Mouse (Mus musculus): ENCODE measurements at regions not wholly inside any gene's neighbourhood (a gene's known extent, or its start where the extent isn't known, plus 50 kb on each side); places are given as distances from the start of the nearest gene placed in this dataset.

DNA sequence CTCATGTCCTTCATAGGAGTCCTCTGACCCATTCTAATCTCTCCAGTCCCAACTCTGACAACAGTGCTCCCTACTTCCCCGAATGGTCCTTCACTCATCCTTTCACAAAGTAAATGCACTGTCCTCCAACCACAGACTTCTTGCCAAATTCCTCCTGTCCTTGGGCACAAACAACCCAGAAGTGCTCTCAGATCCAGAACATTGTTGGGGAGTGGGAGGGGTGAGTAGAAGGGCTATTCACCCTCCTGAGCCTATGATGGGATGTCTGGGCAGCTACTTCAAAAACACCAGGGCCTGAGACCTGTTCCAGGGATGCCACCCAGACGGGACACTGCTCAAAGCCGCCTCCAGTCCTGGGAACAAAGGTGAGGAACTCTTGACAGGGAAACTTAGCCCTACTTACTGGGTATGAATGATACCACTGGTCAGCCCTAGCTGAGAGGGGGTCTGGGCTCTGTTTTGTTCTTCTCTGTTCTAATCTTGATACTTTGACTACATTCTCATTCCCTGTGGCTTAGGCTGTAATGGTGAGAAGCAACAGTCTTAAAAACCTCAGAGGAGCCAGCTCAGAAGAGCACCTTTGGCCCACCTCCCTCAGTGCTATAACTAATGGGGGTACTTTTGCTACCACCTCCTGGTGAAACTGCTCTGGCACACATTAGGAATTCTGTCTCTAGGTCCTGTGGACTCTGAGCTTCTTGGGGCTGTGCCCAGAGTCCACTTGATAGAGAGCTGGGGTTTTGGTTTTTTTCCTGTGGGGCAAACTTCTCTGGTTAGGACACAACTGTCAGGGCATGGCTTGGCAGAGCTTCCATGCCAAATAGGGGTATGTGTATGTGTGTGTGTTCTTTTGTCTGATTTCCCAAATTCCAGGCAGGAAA, 143.2 kb downstream of the Zfp36l1 start:
- peak; percentile 48 to 73 for DNase-seq (ENCODE audit: inconsistent age in 2 of 2, low spot score in 1 of 2)

DNA sequence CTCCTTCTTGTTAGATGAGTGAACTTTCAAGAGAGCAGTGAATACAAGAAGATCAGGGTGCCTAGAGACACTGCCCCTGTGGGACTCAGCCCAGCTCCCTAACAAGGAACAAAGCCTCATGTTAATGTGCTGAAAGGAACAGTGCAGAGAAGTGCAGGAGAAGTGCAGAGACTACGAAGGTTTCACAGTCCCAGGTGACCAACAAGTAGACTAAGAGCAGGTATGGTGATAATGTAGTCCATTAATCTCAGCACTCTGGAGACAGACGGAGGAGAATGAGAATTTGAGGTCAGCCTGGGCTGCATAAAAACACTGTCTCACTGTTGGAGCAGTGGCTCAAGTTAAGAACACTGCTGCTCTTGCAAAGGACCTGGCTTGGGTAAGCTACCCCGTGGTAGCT, 144.1 kb downstream of the Zfp36l1 start:
- DNase-seq (ENCODE audit: inconsistent age in 2 of 2, low spot score in 1 of 2) = no peak

DNA sequence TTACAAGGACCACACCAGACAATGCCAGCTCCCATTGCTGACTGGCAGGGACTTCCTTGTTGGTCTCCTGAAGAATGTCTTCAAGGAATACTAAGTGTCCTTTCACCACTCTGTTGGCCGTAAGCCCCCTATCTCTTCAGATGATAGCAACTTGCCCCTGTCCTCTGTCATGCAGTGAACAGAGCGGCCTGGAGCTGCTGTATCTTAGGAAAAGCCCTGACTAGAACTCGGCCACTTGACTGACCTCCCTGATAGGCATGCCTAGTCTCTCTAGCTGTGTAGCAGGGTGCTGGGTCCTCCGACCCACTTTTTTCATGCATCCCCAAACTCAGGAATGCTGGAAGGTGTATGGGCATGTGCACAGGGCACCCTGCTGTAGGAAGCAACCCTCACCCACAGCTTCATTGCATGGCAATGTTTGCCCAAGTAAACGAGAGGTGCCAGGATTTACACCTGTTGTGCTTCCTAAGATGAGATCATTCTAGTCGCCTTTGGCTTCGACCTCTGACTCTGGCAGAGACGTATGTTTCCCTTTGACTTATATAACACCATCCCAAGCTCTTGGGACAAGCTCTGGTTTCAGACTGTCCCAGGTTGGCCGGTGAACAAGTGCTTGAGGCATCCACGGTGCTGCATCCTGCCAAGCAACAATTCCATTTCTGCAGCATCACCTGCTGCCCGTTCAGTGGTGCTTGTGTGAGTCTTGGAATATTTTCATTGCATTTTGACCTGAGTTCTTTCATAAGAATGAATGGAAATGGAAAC, 145.1 kb downstream of the Zfp36l1 start:
- DNase-seq (ENCODE audit: inconsistent age in 2 of 2, low spot score in 1 of 2) = no peak

DNA sequence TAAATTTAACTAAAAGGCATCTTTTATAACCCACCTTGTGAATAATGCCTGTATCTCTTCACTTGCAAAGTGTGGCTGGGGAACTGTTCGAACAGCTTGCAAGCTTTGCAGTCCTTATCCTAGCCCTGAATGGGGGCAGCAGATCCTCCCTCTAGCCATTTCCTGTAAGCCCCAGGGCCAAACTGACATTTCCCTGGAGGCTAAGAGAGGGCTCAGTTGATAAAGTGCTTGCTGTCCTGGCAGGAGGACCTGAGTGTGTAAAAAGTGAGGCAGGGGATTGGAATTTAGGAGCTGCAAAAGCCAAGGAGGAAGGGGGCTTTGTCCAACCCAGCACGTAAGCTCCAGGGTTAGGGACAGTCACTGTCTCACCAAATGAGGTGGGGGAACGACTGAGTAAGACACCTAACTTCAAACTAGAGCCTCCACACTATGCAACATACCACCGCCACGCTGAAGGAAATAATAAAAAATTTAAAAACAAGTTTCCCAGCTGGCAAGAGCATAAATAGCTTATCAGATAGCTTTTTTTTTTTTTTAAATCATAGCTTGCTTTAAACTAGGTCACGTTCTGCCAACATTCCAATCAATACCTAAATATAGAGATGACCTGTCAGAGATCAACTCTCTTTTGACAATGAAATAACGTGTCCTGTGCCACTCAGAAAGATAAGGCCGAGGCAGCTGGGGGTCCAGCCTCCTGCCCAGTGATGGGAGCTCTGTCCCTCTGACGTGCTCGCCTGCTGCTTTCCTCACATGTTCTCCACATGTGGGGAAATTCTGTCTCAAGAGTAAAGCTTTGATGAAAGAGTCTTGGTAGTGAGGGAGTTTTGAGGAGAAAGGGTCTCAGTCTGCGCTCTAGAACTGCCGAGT, 146.0 kb downstream of the Zfp36l1 start:
- peak; percentile 56 to 86 for DNase-seq (ENCODE audit: inconsistent age in 2 of 2, low spot score in 1 of 2)

DNA sequence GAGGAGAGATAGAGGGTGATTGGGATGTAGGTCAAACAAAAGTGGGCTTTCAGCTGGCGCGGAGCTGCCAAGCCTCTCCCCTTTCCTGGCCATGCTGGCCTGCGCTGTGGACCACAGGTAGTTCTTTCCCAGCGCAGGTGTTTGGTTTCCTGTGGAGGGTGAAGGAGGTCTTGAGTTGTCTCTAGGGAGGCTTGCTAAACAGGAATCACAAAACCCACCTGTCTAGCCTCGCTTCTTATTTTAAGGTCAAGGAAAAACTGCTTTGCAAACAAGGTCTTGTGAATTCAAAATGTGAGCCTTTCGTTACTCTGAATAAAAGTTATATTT, 146.6 kb downstream of the Zfp36l1 start:
- DNase-seq (ENCODE audit: inconsistent age in 2 of 2, low spot score in 1 of 2) = peak in 1 of 2 experiments; percentile 73

DNA sequence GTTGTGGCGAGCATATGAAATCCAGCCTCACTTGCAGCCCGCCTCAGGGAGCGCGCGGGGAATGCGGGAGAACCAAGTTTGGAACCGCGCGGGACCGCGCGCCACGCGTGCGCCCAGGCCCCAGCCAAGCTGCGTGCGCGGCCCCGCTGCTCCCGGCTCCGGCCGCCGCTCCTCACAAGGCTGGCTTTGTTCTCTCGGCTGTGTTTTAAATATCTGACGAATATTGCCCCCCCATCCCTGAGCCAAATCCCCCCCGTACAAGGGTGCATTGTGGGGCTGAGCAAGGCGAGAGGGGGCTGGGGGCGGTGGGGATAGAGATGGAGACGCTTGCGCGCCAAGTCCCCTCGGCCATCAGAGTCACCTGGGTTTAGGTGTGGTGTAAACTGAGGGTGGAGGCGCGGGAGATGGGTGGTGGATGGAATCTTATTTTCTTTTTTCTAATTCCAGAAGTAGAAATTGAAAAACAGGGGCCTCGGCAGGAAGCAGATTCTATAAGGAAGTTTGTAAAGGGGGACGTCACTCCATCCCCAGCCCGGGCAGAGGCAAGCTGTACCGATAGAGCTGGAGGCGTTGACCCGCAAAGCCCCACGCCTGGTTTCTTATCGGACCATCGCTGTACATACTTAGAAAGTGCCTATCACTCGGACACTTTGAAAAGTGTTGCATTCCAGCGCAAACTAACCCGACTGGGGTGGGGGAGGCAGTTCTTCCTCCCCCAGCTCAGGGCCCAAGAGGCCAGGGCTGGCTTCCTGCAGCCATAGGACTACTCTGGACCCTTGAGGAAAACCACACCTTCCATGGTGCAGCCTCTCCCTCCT, 147.1 kb downstream of the Zfp36l1 start:
- peak; percentile 43 to 75 for DNase-seq (ENCODE audit: inconsistent age in 2 of 2, low spot score in 1 of 2)

DNA sequence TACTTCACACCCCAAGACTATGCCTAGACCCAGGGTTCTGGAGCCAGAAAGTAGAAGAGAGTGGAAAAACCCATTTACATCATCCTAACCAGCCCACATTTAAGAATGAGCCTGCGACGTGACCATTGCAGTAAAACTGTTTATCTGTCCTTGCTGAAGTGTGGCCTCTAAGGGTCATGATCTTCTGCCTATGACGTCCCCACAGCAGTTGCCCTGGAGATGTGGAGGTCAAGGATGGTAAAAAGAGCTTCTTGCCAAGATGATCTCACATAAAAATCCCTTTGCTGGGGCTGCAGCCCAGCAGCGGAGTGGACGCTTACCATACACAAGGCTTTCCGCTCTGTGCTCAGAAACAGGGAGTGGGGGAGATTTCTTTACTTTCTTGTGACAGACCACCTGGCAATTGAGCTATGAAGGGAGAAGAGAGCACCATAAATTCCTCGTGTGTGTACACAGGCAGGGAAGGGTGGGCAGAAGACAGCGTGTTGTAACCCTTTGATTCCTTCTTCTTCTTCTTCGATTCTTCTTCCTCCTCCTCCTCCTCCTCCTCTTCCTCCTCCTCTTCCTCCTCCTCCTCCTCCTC, 149.3 kb downstream of the Zfp36l1 start:
- peak; percentile 88 to 94 for DNase-seq (ENCODE audit: inconsistent age in 2 of 2, low spot score in 1 of 2)

DNA sequence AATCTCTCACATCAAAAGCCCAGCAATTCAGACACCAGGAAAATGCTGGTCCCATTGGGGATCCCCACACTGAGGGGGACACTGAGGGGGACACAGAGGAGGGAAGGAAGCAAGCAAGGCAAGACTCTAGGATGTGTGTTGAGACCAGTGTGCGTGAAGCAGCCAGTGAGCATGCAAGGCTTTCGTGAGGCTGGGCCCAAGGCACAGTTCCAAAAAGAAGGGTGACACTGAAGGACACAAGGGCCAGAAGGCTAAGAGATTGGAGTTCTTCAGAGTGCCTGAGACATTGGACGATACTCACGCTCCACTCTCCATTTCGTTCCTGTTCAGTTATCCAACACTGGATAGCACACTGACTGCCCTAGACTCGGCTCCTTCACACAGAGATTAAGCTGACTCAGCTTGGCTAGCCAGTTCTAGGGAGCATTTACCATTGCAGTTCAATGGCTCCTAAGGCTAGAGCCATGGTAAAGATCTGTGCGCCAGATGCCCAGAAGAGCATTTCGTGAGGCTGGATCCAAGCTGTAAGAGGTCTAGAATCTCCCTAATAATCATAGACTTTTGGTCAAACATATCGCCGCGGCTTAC, 150.1 kb downstream of the Zfp36l1 start:
- DNase-seq (ENCODE audit: inconsistent age in 2 of 2, low spot score in 1 of 2) = peak in 1 of 2 experiments; percentile 63

DNA sequence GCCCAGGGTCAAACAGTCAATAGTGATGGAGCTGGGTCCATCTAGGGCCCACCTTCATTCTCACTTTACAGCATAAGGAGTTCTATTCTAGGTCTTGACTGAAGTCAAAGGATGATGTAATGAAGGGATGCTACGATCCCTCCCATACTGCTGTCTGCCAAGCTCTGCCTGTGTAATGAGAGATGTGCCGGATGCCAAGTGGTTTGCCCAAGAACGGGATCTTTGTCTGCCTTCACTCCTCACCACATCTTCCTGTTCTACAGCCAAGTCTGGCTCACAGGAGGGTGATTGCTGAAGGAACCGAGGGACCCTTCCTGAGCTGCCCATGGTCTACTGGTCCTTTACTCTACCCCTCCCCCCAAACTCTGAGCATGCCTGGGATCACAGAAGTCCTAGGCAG, 150.9 kb downstream of the Zfp36l1 start:
- no peak for DNase-seq (ENCODE audit: inconsistent age in 2 of 2, low spot score in 1 of 2)

DNA sequence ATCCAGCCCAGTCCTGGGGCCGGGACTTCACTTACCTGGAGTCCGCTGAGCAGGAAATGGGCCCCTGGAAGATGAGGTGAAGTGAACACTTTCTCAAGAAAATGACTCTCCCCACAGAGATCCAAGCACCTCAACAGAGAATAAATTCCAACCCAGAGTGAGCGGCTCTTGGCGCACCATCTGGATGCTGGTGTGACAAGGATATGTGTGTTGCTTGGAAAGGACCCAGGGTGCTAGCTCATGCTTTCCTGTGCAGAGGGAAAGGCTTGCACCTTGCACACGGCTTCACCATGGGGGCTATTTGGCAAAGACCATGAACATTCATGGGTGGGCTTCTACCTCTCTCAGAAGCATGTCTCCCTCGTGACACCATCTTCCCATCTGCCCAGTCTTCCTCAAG, 151.7 kb downstream of the Zfp36l1 start:
- no peak for DNase-seq (ENCODE audit: inconsistent age in 2 of 2, low spot score in 1 of 2)

DNA sequence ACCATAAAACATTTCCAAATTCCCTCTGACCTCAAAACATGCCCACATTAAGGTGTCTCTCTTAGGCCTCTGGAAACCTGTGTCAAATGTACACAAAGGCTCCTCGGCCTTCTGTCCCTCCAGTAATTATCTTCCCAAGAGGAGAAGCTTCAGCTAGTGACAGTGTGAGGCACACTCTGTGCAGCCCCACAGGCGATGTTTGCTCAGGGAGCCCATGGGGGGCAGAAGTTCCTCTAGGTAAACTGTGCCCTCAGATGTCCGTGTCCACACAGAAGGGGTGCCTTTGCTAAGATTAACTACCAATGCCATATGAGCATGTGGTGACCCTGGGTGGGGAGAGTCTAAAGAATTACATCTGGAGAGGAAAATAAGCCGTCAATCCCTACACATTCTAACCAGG, 152.4 kb downstream of the Zfp36l1 start:
- DNase-seq (ENCODE audit: inconsistent age in 2 of 2, low spot score in 1 of 2) = no peak

DNA sequence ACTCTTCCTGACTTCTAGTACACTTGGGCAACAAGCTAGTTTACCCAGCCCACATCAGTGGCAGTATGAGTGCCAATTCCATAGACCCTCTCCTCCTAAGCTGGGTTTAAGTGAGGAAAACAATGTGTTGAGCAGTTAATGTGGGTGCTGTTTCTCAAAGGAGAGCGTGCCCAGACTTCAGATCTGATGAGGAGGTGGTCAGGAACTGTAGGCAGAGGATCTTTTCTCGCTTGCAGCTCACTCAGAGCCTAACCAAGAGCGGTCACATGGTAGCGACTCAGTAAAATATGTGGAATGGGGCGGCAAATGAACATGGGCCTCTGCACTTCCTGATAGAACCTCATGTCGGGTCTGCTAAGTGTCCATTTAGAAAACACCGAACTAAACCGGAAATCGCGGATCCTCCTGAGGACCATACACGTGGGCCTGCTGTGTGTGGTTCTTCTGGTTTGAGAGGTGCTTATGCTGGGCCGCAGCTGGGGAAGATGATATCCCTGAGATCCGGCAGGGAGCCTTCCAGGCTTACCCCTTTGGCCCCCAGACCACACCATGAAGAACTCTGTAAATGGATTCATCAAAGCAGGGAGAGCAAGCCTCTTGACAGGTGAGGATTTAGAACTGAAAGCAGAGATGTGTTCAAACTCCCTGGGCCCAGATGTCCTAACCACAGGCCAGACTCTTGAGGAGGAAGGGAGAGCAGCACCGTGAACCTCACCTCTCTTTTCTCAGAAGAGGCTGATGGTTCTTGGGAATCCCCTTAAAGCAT, 153.1 kb downstream of the Zfp36l1 start:
- no peak for DNase-seq (ENCODE audit: inconsistent age in 2 of 2, low spot score in 1 of 2)

DNA sequence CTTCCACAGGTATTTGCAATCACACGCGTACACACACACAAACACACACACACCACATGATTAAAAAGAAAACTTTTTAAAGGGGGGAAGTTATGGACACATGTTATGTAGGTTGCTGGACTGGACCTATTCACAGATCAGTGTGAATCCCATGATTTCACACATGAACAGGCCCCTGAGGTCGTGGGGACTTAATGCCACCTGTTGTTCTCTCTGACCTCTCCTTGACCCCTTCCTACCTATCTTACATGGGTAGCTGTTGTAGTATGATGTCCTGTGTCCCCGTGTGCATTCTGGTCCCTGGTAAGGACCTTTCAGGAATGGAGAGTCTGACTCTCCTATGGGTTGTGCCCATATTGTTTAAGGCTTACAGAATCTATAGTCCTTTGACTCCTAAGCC, 155.6 kb downstream of the Zfp36l1 start:
- DNase-seq (ENCODE audit: inconsistent age in 2 of 2, low spot score in 1 of 2) = no peak

DNA sequence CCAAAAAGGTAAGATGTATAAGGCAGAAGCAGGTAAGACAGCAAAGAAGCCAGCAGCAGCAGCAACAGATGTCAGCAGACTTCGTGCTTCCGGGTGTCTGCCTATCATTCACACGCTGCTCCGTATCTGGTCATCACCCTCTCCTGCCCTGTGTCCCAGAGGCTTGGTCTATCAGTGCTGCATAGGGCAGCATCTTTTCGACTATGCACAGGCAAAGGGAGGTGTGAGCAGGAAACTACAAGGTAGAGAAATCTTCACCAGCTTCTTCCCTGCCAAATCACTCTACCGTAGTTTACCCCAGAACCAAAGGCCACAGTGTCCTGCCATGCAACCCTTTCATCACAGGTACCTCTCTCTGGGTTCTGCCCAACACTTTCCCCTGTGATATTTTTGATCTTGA, 156.5 kb downstream of the Zfp36l1 start:
- no peak for DNase-seq (ENCODE audit: inconsistent age in 2 of 2, low spot score in 1 of 2)

DNA sequence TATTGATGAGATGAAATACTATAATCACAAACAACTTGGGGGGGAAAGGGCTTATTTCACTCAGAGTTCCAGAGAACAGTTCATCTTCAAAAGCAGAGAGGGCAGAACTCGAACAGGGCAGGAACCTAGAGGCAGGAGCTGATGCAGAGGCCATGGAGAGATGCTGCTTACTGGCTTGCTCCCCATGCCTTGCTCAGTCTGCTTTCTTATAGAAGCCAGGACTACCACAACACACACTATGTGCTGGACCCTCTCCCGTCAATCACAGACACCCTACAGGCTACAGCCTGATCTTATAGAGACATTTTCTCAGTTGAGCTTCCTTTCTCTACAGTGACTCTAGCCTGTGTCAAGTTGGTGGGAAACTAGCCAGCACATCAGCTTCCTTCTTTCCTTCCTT, 157.3 kb downstream of the Zfp36l1 start:
- no peak for DNase-seq (ENCODE audit: inconsistent age in 2 of 2, low spot score in 1 of 2)

DNA sequence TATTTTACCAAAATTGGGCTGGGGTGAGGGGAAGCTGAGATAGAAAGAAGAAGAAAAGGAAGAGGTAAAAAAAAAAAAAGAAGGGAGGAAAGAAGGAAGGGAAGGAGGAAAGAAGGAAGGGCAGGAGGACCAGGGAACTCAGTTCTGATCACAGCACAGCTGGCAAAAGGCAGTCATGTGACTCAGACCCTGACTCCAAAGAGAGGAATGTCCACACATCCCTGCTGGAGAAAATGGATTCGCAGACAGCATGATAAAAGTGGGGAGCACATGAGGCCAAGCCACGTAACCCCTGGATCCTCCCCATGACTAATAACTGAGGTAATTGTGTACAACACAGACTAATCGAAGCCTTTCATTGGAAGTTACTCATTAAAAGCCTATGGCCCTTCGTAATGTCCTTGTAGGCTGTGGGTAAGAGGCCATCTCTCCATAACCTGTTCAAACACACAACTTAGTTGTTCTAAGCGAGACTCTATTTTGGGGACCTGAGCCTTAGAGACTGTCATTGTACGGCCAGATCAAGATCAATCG, 162.2 kb downstream of the Zfp36l1 start:
- DNase-seq (ENCODE audit: inconsistent age in 2 of 2, low spot score in 1 of 2) = no peak

DNA sequence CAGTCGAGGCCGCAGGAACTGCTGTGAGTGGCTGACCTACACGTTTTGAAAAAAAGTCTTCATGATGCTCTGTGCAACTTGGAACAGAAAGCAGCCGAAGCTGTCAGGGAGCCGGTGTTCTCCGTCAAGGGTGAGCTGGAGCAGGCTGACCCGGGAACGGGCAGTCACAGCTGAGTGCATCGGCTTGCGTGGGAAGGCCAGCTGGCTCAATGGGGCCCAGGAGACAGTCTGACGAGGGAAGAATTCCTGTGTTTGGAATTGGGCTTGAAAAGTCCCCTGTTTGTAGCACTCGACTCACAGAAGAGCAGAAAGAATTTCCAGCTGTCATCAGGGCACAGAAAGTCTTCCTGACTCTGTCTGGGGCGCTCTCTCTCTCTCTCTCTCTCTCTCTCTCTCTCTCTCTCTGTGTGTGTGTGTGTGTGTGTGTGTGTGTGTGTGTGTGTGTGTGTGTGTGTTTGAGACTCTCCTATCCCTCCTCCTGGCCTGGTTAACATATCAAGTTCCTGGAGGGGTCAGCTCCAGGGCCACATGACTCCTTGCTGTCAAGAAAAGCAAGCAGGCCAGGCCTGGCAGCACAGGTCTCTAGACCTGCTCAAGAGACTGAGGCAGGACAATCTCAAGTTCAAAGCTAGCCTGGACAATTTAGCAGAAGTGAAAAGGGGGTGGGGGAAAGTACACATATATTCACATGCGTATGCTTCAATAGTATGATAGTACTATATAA, 163.6 kb downstream of the Zfp36l1 start:
- DNase-seq (ENCODE audit: inconsistent age in 2 of 2, low spot score in 1 of 2) = peak; percentile 80 to 85

DNA sequence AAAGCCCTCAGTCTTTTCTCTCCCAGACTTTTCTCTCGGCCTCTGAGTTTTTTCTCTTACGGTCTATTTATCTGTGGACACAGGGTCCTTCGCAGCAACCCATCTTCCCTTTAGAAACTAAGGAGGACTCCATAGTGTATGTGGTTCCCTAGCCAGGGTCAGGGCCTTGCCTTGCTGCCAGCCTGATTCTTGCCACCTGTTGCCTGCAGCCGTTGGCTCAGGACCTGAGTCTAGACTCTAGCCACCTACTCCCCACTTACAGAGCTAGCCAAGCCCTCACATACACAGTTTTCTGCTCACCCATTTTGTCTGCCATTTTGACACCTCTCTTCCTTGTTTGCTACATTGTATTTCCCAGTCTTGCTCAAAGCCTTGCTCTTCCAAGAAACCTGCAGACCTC, 165.2 kb downstream of the Zfp36l1 start:
- no peak for DNase-seq (ENCODE audit: inconsistent age in 2 of 2, low spot score in 1 of 2)
